Mouse (Mus musculus): ENCODE data around the gene Vdr.

- no peak for TF ChIP-seq GATA1 (IDR thresholded peaks at IDR 0.05; ENCODE audit: borderline replicate concordance, low read length)
- no peak for TF ChIP-seq FLI1 (IDR thresholded peaks at IDR 0.05; ENCODE audit: low read length)
Measured at GRCm38 (mm10) chr15:97846121-97846882, 64.1 kb downstream of the Vdr start.

Measured in megakaryocyte, embryonic 14.5 days (primary cell).